Mouse (Mus musculus): ENCODE results near the gene Dgkd. TPM values are rescaled to one million over a fixed set of nuclear protein-coding genes. Genes with fewer than 3 reads are reported as not detected.

Gene Dgkd
- total RNA-seq, 2 experiments from 2014 or later: 107 to 118 TPM

DNA sequence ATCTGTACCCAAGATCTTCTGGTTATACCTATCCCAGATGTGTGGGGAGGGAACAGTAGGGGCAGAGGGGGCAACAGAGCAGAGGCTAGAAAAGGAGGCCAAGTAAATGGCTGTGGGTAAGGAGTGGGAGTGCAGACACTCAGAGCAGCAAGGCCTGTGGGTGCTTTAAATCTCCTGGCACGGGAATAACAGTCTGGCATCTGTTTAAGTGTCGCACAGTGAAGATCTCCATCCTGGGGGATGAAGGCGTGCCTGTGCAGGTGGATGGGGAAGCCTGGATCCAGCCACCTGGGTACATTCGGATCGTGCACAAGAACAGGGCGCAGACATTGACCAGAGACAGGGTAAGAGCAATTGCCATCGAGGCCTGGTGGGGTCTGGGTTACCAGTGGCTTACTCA is 83.0 kb downstream of the Dgkd start:
- DNase-seq: no peak

DNA sequence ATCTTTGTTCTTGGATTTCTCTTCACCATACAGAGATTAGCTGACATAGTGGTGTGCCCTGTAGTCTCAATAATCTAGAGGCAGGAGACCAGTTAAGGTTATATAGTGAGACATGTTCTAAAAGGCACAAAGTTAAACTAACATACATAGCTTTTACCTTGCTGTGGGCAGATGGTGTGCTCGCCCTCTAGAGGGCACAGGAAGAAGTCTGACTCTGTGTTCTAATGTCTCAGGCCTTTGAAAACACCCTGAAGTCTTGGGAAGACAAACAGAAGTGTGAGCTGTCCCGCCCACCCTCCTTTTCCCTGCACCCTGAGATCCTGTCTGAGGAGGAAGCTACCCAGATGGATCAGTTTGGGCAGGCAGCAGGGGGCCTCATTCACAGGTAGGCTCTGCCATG is 83.4 kb downstream of the Dgkd start:
- DNase-seq: no peak

DNA sequence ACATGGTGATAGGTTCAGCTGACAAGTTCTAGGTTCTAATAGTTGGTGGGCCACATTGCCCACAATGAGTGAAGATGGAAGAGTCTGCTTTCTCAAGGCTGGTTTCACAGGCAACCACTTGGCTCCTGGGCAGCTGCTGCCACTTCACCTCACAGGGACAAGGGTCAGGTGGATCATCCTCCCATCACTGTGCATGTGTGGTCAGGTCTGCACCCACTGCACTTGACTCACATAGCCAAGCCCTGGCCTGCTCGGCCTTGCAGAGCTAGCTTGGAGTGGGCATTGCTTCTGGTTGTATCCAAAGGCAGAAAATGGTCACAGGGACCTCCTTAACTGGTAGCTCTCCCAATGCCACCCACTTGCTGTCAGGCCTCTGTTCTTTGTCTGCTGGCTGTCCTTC is 88.7 kb downstream of the Dgkd start:
- no peak for DNase-seq

DNA sequence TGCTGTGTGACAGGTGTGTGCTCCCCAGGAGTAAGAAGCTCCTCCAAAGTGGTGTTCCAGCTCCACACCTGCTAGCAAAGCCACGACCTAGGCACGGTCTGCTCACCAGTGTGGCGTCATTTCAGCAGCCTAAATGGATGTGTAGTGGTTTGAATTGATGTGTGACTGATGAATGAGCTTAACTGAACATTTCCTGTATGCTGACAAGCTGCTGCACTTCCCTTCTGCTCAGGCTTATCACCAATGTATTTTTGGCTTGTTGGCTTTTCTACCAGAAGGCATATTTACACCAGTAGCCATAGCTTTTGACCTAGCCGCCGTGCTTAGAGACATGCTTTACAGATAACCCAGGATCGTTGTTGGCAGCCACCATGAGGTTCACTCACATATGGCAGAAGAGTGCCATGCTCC is 94.6 kb downstream of the Dgkd start:
- no peak for DNase-seq

DNA sequence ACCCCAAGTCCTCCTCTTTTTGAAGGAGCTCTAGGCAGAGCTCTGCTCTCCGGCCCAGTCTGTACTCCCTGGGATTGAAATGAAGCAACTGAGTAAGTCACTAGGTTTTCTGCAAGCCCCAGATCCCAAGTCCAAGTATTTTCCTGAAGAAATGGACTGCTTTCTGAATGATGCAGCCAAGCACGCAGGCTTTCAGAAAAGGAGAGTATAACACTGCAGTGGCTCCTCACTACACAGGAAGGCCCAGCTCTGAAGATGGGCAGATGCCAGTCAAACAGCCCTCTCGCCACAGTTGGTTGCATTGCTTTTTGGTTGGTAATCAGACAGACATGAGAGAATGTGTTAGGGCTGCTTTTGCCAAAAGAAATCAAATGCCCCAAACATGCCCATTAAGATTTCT is 98.6 kb downstream of the Dgkd start:
- no peak for DNase-seq

DNA sequence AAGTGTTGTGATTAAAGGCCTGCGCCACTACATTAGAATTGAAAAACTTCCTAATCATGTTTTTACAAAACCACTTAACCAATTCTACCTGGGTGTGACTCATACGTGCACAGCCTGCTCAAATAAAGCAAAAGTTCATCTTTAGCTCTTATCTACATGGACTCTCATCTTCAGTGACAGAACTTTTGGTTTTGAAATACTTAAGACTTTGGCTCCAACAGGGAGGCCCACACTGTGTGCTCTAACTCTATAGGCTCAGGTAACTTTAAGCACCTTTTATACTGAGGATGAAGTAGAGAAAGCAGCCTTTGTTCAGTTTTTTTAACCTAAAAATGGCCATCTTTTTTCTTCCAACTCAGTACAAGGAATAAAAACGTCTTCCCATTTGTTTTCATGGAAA is 100.0 kb downstream of the Dgkd start:
- no peak for DNase-seq

DNA sequence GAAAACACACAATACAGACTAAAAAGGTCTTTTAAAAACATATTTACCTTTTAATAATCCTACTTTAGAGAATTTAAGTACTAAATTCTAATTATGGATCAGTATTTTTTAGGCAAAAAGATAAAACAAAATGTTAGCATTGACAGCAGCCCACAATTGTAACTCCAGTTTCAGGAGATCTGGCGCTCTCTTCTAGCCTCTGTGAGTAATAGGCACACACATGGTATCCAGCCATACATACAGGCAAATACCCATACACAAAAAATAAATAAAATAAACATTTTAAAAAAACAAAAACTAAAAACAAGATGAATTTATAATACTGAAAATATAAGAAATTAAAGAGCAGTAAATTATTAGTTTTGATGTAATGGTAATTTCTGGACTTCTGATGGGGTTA is 105.8 kb downstream of the Dgkd start:
- DNase-seq: no peak

DNA sequence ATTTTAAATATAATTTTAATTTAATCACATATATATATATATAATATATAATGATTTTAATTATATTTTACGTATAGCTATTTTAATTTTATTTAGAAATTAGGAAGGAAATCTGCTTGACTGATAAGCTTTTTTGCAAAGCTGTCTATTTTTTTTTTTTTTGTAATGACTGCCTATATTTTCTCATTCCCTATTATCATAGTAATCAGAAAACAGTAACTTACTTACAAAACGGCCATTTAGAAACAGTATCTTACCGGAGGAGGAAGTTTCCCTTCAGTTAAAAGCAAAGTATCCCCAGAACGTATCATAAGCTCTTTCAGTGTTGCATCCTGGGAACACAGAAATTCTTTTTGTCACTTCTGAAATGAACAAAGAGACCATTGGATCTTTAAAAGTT is 106.4 kb downstream of the Dgkd start:
- no peak for DNase-seq

DNA sequence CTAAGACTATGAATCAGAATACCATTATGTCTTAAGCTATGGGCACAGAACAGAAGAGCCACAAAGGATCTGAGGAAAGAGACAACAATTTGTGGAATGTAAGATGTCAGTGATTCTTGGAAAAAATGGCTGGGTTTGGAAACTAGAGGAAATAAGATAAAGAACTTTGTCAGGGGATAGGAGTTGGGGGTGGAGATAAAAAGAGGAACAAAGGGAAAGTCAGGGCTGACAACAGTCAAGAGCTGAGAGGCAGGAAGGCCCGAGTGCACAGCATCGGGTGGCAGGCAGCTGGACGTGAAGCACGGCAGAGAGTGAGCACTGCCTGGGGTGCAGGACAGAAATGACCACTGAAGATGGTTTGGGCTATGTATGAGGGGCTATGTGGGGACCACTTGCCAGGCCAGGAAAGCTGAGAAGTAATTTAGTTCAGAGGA is 106.9 kb downstream of the Dgkd start:
- no peak for DNase-seq

DNA sequence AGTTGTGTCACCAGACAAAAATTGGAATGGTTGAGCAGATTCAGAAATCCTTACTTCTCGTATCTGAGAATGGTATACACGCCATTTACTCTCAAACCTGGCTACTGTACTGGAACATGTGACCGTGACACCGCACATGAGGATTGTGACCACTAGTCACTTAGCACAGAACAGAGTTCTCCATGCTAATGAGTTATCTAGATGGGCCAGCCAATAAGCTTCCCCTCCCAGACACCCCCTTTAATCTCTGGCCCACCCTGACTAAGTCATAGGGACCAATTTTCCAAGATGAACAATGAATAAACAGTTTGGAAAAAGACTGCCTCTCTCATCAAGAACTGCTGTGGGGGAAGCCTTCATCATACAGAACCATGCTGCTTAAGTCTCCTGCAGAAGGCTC is 107.7 kb downstream of the Dgkd start:
- DNase-seq: no peak

DNA sequence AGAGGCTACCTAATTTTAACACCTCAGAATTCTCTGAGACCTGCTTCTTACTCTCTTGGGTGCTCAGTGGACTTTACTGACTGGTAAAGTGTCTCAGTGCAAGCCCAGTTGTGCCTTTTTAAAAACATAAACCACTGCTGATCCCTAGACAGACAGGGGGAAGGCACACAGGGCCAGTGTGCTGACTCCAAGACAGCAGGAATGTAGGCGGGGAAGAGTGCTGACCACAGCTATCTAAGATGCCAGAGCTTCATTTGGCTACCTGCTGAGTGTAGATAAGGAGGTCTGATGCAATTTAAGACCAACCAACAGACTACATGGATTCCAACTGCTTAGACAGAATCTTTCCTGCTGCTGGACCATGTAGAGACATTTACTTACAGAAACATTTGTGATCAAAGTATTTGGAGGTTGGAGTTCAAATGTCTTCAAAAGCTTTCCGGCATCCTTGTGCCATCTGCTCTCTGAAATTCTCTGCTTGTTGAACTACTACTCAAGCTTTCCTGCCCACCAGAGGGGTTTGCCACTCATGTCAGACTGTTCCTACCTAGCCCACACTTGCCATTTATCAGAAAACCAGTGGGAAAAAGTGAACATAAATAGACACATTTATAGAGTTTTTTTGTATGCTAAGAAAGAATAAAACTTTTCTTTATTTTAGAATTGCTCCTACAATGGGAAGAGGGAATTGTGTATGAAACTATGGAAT is 108.5 kb downstream of the Dgkd start:
- DNase-seq: no peak

DNA sequence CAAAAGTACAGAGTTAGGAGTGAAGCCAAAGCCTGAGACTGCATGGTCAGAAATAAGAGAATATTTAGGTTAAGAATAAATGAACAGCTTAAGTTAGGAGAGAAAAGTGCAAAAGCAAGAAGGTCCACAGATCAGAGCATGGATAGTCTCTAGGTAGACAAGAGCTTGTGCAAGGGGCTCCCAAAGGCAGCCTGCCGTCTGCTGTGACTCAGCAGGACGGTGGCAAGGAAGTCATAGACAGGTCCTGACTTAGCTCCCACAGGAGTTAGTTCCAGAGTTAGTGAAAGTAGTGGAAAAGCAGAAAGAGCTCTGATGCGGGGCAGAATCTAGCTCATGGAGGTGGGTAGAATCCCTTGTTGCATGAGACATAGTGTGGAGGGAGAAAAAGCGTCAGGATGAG is 117.3 kb downstream of the Dgkd start:
- DNase-seq: no peak

DNA sequence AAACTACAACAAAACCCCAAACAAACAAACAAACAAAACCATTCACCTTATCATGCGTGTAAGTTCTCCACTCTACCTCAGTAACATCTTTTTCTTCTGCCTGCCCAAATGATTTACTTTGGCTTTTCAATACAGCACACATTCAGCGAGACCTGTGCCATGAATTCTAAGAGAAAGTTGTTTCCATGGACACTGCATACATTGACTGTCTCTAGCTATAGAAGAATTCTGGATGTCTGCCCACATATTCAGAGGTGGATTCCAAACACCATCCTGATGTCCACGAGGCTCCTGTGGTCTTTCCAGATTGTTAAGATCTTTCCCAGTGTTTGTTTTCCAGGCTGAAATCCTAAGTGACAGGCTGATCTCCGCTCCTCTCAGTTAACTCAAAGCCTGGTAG is 129.2 kb downstream of the Dgkd start:
- DNase-seq: no peak

DNA sequence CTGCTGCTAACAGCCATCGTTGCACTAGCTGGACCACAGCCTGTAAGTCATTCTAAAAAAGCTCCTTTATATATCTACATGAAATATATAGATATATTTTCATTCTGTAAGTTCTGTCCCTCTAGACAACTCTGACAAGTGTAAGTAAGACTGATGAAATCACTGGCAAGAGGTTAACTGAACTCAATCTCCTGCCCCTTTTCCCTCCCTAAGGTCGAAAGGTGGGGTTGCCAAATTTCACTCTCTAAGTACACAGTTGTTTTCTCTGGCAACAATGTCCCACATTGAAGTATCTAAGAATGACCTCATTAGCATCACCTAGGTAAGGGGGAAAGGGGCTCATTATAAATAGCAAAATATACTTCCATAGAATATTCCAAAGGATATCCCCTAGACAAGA is 139.6 kb downstream of the Dgkd start:
- DNase-seq: no peak

Other genes with a start within 250 kb of the Dgkd start
- gene Inpp5d, start 233.0 kb upstream of the Dgkd start, total RNA-seq (2021): 10 to 100 TPM; 15.8 to 18.8 TPM
- gene Atg16l1, start 97.4 kb upstream of the Dgkd start, total RNA-seq (2021): 10 to 100 TPM; 33.5 to 39.2 TPM
- 1 to 10 TPM; 1.5 to 2.0 TPM for gene Sag, start 49.6 kb upstream of the Dgkd start, total RNA-seq (2021)
- 10 to 100 TPM; 21.4 to 37.7 TPM for gene Usp40, start 155.3 kb downstream of the Dgkd start, total RNA-seq (2021)
- 1 to 10 TPM; 2.8 to 7.9 TPM for gene Ugt1a10, start 202.1 kb downstream of the Dgkd start, total RNA-seq (2021)
- 1 to 10 TPM; 4.1 to 6.3 TPM for gene Ugt1a9, start 217.5 kb downstream of the Dgkd start, total RNA-seq (2021)
- gene Ugt1a8, start 234.5 kb downstream of the Dgkd start, total RNA-seq (2021): under 1 TPM; 0.21 to 0.30 TPM
- 1 to 10 TPM; 1.9 to 2.6 TPM for gene Ugt1a7c, start 241.8 kb downstream of the Dgkd start, total RNA-seq (2021)
- 10 to 100 TPM in 1 of 2 experiments, 1 to 10 TPM in 1; 7.3 to 13.6 TPM for gene Ugt1a6b, start 250.0 kb downstream of the Dgkd start, total RNA-seq (2021)

Data from adrenal gland, postnatal 10 days (tissue).